Mouse (Mus musculus) bone marrow, adult 2 months (tissue): ENCODE data around the gene Kdsr.

Experiments used
- CTCF ChIP-seq: fragments of 200-500 bp; IDR thresholded peaks from 2 replicates; pipeline ENCODE4 v1.5.1; 2011; ENCODE audit warnings: low read length, control low read depth; ENCODE audit not compliant: control insufficient read depth, insufficient read depth
- POLR2A ChIP-seq: fragments of 200-500 bp; IDR thresholded peaks from 2 replicates; pipeline ENCODE4 v1.6.1; 2011; ENCODE audit warnings: low read depth, mild to moderate bottlenecking, control low read depth, low read length, borderline replicate concordance; ENCODE audit not compliant: control insufficient read depth

GRCm38 (mm10) chr1:106715111-106716083, 44.1 kb downstream of the Kdsr start:
- no peak for TF ChIP-seq CTCF
- no peak for TF ChIP-seq POLR2A
